Mouse (Mus musculus): ENCODE measurements at regions not wholly inside any gene's neighbourhood (a gene's known extent, or its start where the extent isn't known, plus 50 kb on each side); places are given as distances from the start of the nearest gene placed in this dataset.

DNA sequence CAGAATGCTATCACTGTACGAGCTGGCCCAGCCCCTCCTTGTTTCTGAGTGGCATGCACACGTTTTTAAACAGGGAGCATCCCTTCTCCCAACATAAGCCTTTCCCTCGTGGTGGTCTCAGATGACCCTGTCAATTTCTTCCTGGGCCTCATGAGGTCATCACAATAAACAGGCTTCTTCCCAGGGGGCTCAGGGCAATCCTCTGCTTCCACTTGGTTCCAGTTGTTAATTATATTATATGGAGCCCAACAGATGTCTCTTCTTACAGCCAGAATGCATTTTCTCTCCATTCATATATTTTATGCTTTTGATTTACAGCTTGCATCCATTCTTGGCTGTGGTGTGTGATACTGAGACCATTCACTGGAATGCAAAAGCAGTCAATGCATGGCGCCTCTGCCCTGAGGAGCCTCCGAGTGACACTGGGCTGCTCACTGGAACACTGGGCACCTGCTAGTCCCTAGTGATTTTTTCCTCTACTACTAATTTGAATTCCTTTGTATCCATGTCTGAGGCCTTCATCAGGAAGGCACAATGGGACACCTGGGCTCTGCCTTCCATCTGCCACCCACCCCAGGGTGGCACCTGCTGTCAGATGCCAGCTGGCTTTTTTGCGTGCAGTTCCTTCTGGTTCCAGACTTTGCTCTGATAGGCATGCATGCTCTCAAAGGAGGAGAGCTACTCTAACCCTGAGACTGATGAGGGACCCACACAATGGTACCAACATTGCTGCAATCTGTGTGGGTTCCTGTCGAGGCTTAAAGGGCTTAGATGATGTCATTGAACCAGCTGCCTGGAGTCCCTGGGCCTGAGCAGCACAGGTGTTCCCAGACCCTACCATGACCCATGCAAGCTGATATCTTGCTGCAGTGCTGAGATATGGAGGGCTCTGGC is 528.8 kb upstream of the Mgmt start:
- WGBS, result 69% methylated on average over 7 of the region's 7 CpGs
- H3K9ac ChIP-seq (ENCODE audit: low read depth, low read length), result no peak overlapping the region
- no peaks in the 10 kb centered on the region for H3K36me3 ChIP-seq (ENCODE audit: control insufficient read depth, insufficient read depth, low read length)
- no peaks in the 10 kb centered on the region for H3K79me2 ChIP-seq (replicated peaks; ENCODE audit: control insufficient read depth, insufficient read depth, low read length)
- no peaks in the 10 kb centered on the region for H3K27me3 ChIP-seq (ENCODE audit: control insufficient read depth, insufficient read depth, low read length)
- TF ChIP-seq EP300 (IDR thresholded peaks at IDR 0.05; ENCODE audit: insufficient read depth, low read depth, low read length) (no peak), CTCF (IDR thresholded peaks at IDR 0.05) (no peak), POLR2A (IDR thresholded peaks at IDR 0.05; ENCODE audit: insufficient read depth, low read depth, low read length) (no peak)
- no peak overlapping the region for H3K27ac ChIP-seq
- H3K4me3 ChIP-seq, result no peak overlapping the region
- no peaks in the 10 kb centered on the region for H3K4me1 ChIP-seq (ENCODE audit: control insufficient read depth, insufficient read depth, low read length)
- DNase-seq, result no peak
- intact Hi-C loops (cut with DNase I), result no loop called here

DNA sequence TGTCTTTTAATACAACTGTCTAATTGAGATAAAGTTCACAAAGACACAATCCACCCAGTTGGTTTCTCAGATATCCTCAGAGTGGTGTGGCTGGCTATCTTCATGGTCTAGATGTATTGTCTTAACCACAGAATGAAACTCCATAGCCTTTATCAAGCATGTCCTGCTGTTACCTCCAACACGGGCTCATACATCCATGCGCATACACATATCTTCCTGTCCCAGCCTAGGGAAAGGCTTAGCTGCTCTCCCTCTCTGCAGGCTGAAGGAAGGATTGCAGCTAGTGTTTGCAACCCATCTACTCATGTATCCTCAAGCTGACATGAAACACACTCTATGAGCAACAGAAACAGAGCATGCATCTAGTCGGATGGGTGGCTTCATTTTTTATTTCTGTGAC is 517.2 kb upstream of the Mgmt start:
- no peak for DNase-seq
- Histone ChIP-seq H3K9ac (ENCODE audit: low read depth, low read length) (no peak overlapping the region), H3K79me2 (replicated peaks; ENCODE audit: control insufficient read depth, insufficient read depth, low read length) (no peaks in the 10 kb centered on the region), H3K36me3 (ENCODE audit: control insufficient read depth, insufficient read depth, low read length) (no peaks in the 10 kb centered on the region), H3K27ac (peak overlapping the region; percentile 59), H3K4me3 (no peak overlapping the region), H3K4me1 (ENCODE audit: control insufficient read depth, insufficient read depth, low read length) (peaks cover 15% of the 10 kb centered on the region), H3K27me3 (ENCODE audit: control insufficient read depth, insufficient read depth, low read length) (no peaks in the 10 kb centered on the region)
- WGBS, result 44% methylated on average over 3 of the region's 3 CpGs
- intact Hi-C loops (cut with DNase I), result loop anchor here (10.0 kb wide), 1 partner anchor 222 kb away; no protein-coding TSS in a partner anchor
- TF ChIP-seq CTCF (IDR thresholded peaks at IDR 0.05) (peak; percentile 38), EP300 (IDR thresholded peaks at IDR 0.05; ENCODE audit: insufficient read depth, low read depth, low read length) (no peak), POLR2A (IDR thresholded peaks at IDR 0.05; ENCODE audit: insufficient read depth, low read depth, low read length) (no peak)

DNA sequence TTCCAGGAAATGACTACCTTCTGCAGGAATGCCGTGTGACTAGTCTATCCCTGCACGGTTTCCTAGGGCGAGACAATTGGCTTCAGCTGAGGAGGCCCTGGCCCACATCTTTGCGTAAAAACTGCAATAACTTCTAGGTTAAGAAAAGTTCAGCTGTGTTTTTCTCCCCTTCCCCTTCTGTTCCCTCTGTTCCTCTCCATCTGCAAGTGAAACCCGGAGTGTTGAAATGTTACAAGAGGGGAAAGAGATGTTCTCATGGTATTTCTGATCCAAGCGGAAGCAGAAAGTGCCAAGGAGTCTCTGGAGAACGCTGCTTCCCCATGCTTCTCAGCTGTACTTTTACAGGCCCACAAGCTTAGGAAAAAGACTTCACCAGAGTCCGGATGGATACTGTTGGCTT is 516.7 kb upstream of the Mgmt start:
- peak overlapping the region; percentile 59 for H3K27ac ChIP-seq

DNA sequence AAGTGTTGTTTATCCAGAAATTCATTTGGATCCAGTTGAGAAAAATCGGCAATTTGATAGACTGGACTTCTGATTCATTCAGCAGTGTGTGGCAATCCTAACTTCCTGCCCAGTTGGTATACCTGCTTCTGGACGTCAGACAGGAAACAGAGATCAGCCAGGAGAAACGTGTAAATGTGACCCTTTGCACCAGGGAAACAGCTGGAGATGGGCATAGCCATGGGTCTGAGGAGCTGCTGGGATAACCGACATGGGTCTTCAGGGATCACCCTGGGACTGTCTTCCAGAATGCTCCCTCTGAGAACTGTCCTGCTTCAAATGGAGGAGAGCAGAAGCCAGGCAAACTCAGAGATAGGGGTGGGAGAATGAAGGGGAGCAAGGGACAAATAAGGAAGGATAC is 516.1 kb upstream of the Mgmt start:
- TF ChIP-seq CTCF (IDR thresholded peaks at IDR 0.05) (no peak), EP300 (IDR thresholded peaks at IDR 0.05; ENCODE audit: insufficient read depth, low read depth, low read length) (no peak), POLR2A (IDR thresholded peaks at IDR 0.05; ENCODE audit: insufficient read depth, low read depth, low read length) (no peak)
- H3K27ac ChIP-seq, result peak overlapping the region; percentile 59
- no peak overlapping the region for H3K9ac ChIP-seq (ENCODE audit: low read depth, low read length)
- intact Hi-C loops (cut with DNase I), result loop anchor here (10.0 kb wide), 1 partner anchor 224 kb away; no protein-coding TSS in a partner anchor
- H3K36me3 ChIP-seq (ENCODE audit: control insufficient read depth, insufficient read depth, low read length), result no peaks in the 10 kb centered on the region
- peaks cover 15% of the 10 kb centered on the region for H3K4me1 ChIP-seq (ENCODE audit: control insufficient read depth, insufficient read depth, low read length)
- DNase-seq, result no peak
- no peak overlapping the region for H3K4me3 ChIP-seq
- no peaks in the 10 kb centered on the region for H3K27me3 ChIP-seq (ENCODE audit: control insufficient read depth, insufficient read depth, low read length)
- 31% methylated on average over 4 of the region's 4 CpGs for WGBS
- H3K79me2 ChIP-seq (replicated peaks; ENCODE audit: control insufficient read depth, insufficient read depth, low read length), result no peaks in the 10 kb centered on the region

More for the DNA sequence above, 516.7 kb upstream of the Mgmt start:
- Histone ChIP-seq H3K4me3 (no peak overlapping the region), H3K4me1 (ENCODE audit: control insufficient read depth, insufficient read depth, low read length) (peaks cover 15% of the 10 kb centered on the region), H3K27me3 (ENCODE audit: control insufficient read depth, insufficient read depth, low read length) (no peaks in the 10 kb centered on the region), H3K36me3 (ENCODE audit: control insufficient read depth, insufficient read depth, low read length) (no peaks in the 10 kb centered on the region), H3K79me2 (replicated peaks; ENCODE audit: control insufficient read depth, insufficient read depth, low read length) (no peaks in the 10 kb centered on the region), H3K9ac (ENCODE audit: low read depth, low read length) (no peak overlapping the region)
- TF ChIP-seq EP300 (IDR thresholded peaks at IDR 0.05; ENCODE audit: insufficient read depth, low read depth, low read length) (0 out of 2 replicates have a peak, but pooled peaks have one; percentile 21), CTCF (IDR thresholded peaks at IDR 0.05) (no peak), POLR2A (IDR thresholded peaks at IDR 0.05; ENCODE audit: insufficient read depth, low read depth, low read length) (no peak)
- DNase-seq, result peak; percentile 49 to 73
- WGBS, result 26% methylated on average over 8 of the region's 8 CpGs
- intact Hi-C loops (cut with DNase I), result loop anchor here (10.0 kb wide), 1 partner anchor 223 kb away; no protein-coding TSS in a partner anchor

DNA sequence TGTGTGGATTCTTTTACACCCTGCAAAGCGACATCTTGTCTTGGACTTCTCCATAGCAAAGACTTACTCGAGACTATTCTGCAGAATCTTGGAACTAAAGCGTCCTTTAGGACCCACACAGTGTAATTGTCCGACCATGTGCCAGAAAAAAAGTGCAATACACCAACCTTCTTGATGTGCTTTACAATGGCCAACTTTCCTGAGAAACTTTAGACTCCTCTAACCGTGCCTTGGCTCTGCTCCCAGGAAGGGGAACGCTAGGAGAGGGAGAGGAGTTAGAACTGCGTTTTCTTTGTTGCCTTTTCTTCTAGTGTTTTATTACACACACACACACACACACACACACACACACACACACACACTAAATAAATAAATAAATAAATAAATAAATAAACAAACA is 515.1 kb upstream of the Mgmt start:
- Histone ChIP-seq H3K79me2 (replicated peaks; ENCODE audit: control insufficient read depth, insufficient read depth, low read length) (no peaks in the 10 kb centered on the region), H3K36me3 (ENCODE audit: control insufficient read depth, insufficient read depth, low read length) (no peaks in the 10 kb centered on the region), H3K4me1 (ENCODE audit: control insufficient read depth, insufficient read depth, low read length) (peaks cover 15% of the 10 kb centered on the region), H3K9ac (ENCODE audit: low read depth, low read length) (no peak overlapping the region), H3K27ac (no peak overlapping the region), H3K27me3 (ENCODE audit: control insufficient read depth, insufficient read depth, low read length) (no peaks in the 10 kb centered on the region), H3K4me3 (no peak overlapping the region)
- intact Hi-C loops (cut with DNase I), result loop anchor here (10.0 kb wide), 1 partner anchor 225 kb away; no protein-coding TSS in a partner anchor
- WGBS, result 63% methylated on average over 7 of the region's 7 CpGs
- no peak for TF ChIP-seq EP300 (IDR thresholded peaks at IDR 0.05; ENCODE audit: insufficient read depth, low read depth, low read length)
- no peak for TF ChIP-seq CTCF (IDR thresholded peaks at IDR 0.05)
- TF ChIP-seq POLR2A (IDR thresholded peaks at IDR 0.05; ENCODE audit: insufficient read depth, low read depth, low read length), result no peak
- DNase-seq, result no peak

DNA sequence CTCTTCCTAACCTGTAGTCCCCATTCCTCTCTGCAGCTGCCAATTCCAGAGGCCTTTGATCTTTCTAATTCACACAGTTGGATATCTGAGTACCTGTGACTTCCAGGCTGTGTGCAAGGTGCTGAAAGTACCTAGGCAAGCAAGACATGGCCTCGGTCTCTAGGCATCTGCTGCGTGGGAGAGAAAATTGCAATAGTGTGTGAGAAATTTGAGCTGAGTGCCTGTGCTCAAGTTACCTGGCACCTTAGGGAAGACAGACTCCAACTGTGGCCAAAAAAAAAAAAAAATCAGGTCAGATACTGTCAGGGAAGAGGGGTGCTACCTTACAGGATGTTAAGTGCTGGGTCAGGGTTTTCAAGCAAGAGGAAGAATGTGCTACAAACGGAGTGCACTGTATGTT is 514.7 kb upstream of the Mgmt start:
- Histone ChIP-seq H3K4me1 (ENCODE audit: control insufficient read depth, insufficient read depth, low read length) (peaks cover 15% of the 10 kb centered on the region), H3K9ac (ENCODE audit: low read depth, low read length) (no peak overlapping the region), H3K27ac (no peak overlapping the region), H3K27me3 (ENCODE audit: control insufficient read depth, insufficient read depth, low read length) (no peaks in the 10 kb centered on the region), H3K4me3 (no peak overlapping the region), H3K36me3 (ENCODE audit: control insufficient read depth, insufficient read depth, low read length) (no peaks in the 10 kb centered on the region), H3K79me2 (replicated peaks; ENCODE audit: control insufficient read depth, insufficient read depth, low read length) (no peaks in the 10 kb centered on the region)
- 88% methylated on average over 3 of the region's 3 CpGs for WGBS
- DNase-seq, result no peak
- intact Hi-C loops (cut with DNase I), result loop anchor here (10.0 kb wide), 1 partner anchor 225 kb away; no protein-coding TSS in a partner anchor
- TF ChIP-seq CTCF (IDR thresholded peaks at IDR 0.05) (no peak), POLR2A (IDR thresholded peaks at IDR 0.05; ENCODE audit: insufficient read depth, low read depth, low read length) (no peak), EP300 (IDR thresholded peaks at IDR 0.05; ENCODE audit: insufficient read depth, low read depth, low read length) (no peak)
